Mouse (Mus musculus) naive thymus-derived CD4-positive, alpha-beta T cell, adult 2 months (primary cell): Measurements from ENCODE around the gene Pimreg.

ENCODE experiments used
- DNase-seq: peaks from one replicate; pipeline ENCODE4 v3.0.0-alpha.2; 2011; ENCODE audit warnings: low read depth

Gene Pimreg

DNA sequence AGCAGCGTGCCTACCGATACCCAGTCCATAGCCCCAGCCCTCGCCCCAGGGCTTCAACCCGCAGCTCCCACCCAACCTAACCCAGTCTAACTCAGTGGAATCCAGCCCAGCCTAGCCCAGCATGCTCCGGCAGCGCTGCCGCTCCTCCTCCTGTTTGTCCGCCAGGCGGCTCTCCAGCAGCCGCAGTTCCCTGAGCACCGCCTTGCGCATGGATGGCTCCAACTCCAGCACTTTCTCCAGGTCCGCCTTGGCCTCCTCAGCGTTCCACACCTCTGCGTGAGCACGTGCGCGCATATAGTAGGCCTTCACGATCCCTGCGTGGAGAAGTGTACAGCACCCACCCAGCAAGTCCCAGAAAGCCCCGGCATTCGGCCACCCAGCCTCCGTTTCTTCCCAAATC, 12.7 kb upstream of the Pimreg start:
- DNase-seq, result no peak

DNA sequence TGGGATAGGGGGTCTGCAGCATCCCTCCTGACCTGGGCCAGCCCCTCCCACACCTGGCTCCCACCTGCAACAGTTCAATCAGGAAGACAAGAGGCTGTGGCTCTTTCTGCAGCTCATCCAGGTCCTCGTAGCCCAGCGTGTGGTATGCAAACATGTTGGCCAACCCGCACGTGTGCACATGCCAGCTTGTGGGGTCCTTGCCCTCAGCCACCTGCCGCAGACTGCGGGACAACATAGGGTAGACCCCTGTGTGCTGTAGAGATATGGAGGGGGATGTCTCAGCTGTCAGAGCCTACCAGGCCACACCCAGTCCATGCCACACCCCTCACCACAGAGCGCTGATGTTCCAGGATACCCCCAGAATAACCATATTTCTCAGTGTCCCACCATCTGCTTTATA, 10.5 kb upstream of the Pimreg start:
- DNase-seq, result no peak

DNA sequence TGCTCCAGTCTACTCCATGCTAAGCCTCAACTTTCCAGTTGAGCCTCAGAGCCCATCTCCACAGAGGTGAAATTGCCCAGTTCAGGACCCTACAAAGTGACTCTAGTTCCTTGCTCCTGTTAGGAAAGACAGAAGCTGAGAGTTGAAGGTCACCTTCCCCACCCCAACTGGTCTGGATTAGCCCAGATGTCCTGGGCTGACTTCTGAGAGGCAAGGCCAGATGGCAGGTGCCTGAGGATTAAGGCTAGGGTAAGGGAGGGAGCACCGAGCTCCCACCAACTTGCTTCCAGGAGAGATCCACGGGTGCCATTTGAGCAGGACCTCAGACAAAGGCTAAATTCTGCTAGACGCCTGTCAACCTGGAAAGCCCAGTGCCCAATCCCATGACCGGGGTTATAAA, 9.7 kb upstream of the Pimreg start:
- DNase-seq, result no peak

DNA sequence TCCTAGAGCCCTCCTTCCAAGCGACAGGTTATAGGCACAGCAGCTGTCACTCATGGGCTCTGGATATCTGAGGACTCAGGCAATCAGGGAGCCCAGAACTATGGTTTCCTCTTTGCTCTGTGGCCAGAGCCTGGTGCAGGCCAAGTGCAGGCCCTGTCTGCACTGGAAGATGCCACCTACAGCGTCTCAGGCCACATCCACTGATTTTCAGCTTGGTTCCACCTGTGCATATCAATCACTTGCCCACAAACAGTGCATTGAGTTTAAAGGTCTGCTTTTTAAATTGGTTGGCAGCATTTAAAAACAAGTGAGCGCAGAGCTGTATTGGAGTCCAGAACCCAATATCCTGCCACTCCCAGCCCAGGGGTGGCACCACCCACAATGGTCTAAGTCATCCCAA, 9.2 kb upstream of the Pimreg start:
- DNase-seq, result no peak

DNA sequence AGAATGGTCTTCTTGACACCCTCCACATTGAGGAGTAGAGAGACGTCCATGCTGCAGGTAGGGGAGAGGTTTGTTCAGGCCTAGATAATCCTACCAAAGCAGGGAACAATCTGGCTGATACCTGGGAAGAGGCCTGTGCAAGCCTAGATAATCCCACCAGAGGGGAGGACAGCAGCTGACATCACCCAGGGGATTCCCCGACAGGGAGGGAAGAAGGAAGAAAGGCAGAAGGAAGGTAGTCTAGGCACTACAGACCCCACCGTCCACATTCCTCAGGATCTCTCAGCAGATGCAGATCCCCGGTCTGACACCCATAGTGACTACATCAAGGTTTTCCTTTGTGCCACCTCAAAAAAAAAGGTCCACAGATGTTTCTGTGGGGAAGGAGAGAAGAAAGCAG, 4.4 kb upstream of the Pimreg start, which contains the start of gene Aipl1:
Gene Aipl1 (minus strand): TSS at position 101 of the 400 bp plus-strand sequence.
- DNase-seq, result no peak

DNA sequence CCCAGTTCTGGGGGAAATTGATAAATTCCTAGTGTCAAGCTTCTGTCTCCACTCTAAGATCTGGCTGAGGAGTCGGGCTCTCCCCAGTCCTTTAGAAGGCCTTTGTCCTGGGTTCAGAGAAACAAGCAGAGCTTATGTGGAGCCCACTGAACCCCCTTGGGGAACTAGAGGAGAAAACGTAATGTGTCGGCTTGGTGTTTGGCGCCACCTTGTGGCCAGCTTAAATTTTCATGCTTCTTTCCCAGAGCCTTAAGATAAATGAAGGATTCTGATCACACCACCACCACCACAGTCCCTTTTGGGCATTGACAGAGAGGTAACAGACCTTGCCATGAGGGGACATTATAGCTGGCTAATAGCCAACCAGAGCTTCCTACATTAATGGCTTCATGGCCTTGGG, 3.8 kb upstream of the Pimreg start:
- DNase-seq, result peak; percentile 82

DNA sequence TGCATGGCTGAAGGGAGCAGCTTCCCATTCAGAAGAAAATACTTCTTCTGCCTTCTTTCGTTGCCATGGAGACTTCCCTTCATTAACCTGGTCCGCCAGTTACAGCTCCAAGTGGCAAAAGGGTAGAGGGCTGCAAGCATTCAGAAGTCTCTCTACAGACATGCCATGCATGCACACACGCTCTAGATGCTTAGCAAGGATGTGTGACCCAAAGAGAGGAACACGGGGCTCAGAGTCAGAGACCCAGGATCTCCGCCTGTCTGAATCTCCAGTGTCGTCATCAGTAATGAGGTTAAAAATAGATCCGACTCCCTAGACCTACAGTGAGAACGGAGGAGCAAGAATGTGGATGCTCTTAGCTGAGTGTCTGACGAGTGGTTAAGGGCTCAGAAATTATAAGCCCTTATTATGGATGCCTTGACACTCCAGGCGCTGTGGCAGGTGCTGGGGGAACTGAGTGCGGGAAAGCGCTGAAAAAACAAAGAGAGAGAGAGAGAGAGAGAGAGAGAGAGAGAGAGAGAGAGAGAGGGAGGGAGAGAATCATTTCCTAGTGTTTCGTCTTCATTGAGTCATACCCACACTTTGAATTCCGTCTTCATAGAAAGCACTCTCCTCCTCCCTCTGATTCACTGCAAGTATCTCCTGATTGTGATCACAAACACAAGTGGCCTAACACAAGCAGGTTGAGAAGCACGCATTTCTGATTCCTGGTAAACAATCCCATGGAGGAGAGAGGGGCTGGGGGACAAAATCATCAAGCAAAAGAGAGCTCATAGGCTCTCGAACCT, 2.0 kb upstream of the Pimreg start:
- DNase-seq, result no peak

DNA sequence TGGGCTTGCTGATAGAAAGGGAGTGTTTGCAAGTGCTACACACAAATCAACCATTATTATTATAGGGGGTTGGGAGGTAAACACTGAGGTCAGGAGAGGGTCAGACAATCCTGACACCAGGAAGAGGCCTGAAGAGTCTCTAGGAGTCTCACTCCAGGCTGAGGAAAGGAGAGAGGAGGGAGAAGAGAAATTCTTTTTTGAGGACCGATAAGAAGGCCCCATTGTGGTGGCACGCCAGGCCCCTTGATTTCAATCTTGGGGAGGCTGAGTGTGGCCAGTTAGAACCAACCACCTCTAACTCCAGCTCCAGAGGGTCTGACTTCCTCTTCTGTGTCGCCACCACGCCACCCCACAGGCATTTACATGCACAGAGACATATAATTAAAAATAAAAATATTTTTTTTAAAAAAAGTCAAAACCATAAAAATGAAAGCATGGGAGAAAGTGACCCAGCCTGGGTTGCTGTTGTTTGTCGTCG, 503 bp upstream of the Pimreg start:
- no peak for DNase-seq

DNA sequence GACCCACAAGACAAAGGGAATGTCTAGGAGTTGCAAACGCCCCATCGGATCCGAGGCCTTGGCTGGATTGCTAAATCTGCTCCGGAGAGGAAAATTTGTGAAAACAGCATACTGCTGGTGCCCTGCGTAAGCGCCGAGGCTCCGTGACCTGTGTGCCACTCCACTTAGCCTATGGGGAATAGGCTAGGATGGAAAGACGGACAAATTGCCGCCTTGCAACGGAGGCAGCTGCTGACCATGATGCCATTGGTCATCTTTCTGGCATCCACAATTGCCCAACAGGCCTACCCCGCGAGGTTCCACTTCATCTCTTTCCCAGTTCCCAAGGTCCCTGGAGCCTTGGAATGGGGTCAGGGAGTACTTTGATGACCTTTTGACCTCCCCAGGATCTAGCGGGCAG, 799 bp downstream of the Pimreg start:
- no peak for DNase-seq

DNA sequence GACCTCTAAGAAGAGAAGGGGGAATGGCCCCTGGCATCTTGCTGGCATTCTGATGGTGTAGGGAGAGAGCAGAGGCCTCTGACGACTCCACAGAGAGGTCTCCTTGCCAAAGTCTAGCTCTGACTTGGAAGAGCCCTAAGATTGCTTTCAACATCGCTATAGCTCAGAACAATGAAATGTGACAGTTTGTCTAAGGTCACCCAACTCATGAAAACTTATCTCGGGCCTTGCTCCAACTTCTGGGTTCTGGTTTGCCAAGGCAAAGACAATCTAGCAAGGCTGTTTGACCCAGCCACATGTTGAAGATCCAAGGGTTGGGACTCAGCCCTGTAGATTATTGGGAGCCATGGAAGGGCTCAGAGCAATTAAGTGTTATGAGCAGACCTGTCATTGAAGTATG, 2.4 kb downstream of the Pimreg start:
- no peak for DNase-seq

DNA sequence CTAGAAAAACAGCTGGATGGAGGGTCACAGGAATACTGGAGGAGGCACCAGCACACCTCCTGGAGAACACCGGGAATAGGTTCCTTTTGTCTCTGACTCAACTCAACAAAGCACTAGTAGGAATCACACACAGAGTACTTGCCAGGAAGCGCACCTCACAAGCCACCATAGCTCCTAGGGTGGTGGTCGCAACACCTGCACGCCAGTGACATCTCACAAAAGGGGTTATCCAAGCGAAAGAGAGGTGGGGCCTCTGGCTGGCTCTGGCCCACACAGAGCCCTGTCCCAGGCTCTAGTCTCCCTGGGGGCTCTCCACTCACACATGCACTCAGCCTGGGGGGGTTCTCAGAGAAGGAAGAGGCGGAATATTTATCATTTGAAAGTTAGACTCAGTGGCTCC, 6.9 kb downstream of the Pimreg start:
- no peak for DNase-seq

DNA sequence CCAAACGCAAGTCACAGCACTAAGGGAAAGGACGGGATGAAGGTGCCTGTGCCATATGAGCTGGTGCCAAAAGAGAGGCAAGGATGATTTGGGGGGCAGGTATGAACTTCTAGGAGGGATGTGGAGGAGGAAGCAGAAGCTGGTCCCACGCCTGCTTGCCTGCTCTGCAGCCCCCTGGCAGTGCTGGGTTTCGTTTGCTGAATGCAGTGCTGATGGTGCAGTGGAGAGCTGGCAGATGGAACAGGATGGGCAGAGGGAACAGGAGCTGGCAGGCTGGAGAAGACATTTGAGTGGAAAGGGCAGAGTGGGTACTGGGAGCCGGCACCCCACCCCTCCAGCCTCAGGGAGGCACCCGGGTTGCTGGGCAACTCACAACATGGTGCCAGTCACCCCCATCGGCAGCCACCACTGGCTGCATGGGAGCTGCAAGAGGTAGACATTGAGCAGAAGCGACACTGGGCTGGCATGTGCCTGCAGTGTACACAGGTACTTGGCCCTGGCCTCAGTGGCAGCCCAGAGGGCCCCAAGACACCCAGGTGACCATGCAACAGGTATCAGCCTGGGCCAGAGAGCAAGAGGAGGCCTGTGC, 7.4 kb downstream of the Pimreg start:
- no peak for DNase-seq

DNA sequence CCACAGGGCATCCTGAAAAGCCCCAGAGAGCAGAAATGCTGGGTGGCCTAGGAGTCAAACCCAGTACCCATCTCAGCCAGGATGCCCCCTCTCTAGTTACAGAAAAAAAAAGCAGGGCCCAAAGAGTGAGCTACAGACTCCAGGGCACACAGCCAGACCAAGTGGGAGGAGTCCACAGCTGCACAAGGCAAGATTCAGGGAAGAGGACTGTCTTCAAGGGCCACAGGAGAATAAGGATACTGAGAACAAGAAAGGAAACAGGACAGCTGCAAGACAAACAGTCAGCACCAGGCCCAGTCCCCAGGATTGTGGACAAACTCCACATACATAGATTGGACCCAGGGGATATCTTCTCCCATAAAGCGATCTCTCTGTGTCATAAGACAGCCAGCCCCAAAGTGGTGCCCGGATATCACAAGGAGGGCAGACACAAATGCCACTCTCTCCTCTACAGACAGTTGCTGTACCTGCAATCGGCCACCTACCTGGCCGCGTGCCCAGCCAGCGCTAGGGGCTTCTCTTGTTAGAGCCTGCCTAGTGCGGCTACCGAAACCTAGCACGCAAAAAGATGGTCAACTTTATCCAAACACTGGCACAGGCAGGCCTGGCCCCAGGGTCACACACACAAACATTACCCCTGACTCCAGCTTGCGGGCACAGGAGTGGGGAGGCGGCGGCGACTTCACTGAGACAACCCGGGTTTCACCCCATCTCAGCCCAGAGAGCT, 8.5 kb downstream of the Pimreg start:
- no peak for DNase-seq

DNA sequence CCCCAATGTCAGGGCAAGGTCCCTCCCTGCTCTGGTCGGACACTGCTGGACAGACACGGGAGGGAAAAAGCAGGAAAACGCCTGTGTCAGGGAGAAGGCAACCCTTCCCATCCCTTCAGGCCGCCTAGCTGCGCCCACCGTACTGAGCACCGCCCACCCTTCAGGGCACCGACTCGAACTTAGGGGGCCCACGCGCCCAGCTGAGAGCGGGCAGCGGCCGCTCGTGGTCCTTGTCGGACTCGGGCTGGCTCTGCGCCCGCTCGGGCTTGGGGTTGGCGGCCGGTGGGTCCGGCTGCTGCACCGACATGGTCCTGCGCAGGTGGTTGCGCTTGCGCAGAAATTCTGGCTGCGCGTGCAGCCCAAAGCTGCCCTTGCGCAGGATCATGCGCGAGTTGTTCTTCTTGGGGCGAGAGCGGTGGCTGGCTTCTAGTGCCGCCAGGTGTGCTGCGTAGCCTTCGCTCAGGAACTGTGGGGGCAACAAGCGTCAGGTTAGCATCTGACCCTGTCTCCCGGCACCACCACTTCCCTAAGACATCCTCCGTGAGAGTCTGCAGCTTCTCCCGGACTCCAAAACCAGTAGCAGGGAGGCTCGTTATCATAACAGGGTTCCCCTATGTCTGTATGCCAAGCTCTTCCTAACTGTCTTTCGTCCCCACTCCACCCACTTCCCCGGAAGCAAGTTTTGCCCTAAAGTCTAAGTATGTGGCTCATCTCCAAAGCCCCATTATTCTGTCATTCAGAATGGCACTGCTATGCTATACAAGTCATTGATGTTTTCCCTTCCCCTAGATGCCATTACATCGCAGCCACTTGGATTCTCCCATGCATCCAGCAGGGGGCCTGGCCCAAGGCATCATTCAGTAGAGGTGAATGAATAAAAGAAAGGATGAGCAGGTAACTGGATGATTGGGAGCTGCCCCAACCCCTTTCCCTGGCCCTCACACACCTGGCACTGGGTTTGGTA, 9.3 kb downstream of the Pimreg start:
- no peak for DNase-seq

DNA sequence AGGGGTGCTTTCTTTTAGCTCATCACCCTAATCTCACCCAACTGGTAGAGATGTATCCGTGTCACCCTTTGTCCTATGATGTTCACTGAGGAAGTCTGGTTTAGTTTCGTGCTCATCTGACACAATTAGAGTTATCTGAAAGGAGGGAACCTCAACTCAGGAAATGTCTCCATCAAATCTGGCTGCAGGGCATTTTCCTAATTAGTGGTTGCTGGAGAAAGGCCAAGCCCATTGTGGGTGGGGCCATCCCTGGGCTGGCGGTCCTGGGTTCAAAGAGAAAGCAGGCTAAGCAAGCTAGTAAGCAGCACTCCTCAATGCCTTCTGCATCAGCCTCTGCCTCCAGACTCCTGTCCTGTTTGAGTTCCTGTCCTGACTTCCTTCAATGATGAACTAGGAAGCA, 10.4 kb downstream of the Pimreg start:
- DNase-seq, result no peak

DNA sequence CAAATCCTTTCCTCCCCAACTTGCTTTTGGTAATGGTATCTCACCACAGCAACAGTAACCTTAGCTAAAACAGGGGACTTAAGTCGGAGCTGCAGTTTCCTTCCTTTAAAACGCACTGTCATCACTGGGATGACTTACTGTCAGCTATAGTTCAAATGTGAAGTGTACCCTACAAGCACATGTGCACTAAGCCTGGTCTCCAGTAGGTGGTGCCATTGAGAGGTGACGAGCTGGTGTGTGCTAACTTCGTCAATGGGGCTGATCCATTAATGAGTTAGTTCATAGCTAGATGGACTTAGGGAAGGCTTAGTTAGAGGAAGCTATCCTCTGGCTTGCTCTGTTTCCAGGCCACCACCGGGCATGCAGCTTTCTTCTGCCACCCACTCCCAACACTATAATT, 10.8 kb downstream of the Pimreg start:
- DNase-seq, result peak; percentile 52

DNA sequence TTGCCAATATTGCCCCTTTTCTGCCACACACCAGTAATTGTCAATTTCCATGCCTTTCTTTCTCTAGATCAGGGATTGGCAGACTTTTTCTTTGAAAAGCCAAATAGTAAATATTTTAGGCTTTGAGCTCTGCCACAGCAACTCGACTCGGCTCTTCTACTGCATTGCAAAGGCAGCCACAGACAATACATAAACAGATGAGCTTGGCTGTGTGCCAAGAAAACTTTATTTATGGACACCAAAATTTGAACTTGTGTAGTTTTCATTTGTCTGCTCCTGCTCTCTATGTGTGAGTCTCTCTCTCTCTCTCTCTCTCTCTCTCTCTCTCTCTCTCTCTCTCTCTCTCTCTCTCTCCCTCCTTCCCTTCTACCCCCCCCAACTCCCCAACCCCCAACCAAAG, 13.3 kb downstream of the Pimreg start:
- no peak for DNase-seq

DNA sequence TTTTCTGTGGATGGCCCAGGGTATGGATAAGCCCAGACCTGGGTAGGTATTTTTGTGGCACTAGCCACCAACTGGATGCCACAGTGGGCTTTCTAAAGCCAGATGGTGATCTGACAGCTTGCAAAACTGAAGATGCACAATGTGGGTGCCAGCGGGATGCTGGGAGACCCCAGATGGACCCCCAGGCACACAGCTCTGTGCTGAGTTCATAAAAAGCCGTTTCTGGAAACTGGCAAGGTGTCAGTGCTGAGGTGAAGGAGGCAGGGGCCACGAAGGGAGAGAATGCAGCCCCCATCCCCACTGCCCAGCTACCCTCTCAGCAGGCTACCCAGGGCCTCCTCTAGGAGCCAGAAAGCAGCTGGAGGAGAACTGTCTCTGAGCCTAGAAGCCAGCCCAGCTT, 15.3 kb downstream of the Pimreg start:
- DNase-seq, result no peak

DNA sequence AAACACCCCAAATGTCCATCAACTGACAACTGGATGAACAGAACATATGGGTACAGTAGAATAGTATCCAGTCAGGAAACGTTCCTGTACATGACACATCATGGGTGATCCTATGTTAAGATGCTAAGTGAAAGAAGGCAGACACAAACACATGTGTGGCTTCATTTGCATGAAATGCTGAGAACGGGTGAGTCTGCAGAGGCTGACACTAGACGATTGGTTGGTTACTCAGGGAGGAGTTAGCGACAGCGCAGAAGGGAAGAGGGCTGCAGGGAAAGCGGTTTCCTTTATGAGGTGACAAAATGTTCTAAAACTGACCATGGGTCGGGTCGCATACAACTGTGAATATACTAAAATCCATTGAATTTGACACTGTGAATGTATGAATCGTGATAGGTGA, 18.6 kb downstream of the Pimreg start:
- DNase-seq, result no peak

DNA sequence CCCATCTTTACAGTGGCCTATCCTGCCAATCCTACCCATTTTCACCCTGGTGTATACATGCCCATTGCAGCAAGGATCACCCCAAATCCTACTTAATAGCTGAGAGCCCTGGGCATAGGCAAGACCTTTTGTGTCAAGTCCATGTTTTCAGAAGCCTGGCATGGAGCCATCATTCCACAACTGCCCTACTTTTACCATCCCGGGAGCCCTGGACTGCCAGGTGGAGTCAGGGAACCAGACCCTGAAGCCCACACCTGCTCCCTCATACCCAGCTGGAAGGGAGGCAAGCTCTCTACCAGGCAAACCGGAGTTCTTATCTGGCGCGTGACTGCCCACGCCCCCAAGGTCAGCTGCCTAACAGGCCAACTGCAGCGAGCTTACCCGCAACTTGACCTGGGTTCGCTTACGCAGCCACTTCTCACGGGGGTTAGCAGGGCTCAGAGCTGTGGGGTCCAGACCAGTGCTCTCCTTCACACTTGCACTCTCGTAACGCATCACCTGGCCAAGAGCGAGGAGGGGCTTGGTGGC, 19.3 kb downstream of the Pimreg start:
- no peak for DNase-seq

DNA sequence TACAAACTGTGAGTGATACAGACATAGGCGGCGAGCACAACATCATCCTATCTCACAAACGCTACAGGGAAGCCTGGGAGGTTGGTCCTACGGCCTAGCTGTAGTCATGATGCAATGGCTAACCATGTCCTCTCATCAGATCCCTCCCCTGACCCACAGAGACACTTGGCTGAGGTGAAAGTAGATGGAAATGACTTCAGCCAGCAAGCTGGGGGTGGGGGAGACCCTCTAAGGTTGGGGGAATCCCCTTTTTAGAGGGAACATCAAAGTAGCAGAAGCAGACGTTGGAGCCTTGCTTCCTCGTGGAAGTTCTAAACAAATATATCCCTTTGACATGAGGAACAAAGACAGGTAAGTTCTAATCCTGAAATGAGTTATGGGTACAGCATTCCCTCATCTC, 22.6 kb downstream of the Pimreg start:
- DNase-seq, result no peak

DNA sequence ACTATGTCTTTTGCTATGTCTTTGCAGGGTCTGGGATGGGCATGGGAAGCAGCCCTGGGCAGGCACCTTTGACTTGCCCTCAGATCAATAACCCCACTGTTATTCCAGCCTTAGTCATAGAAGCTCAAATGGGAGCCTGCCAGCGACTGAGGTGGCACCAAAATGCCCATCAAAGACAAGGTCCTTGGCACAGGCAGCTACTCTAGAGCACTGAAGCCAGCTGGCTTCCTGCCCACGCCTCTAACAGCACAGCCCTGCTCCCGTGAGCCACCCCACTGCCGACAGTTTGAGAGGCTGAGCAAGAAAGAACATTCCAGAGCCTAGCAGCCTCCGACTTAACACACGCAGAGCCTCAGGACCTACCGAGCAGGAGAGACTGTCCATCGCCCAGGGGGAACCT, 23.3 kb downstream of the Pimreg start:
- DNase-seq, result no peak
